Mouse (Mus musculus): Measurements from ENCODE around the gene Lypla2. TPM values are rescaled to one million over a fixed set of nuclear protein-coding genes. Genes with fewer than 3 reads are reported as not detected.
A peak's percentile ranks its signal among the peaks of the same experiment; 100 is the strongest.

Gene Lypla2
- total and polyA plus RNA-seq, 3 experiments: 59.8 to 169 (median 78.2) TPM

GRCm38 (mm10) chr4:135972911-135973811, 735 bp upstream of the Lypla2 start:
- peak; percentile 52 for DNase-seq

- no peak for DNase-seq
Observed at GRCm38 (mm10) chr4:135971805-135972555, 446 bp downstream of the Lypla2 start.

- no peak for DNase-seq
Observed at GRCm38 (mm10) chr4:135970585-135970984, 1.8 kb downstream of the Lypla2 start.

GRCm38 (mm10) chr4:135969070-135969750, 3.2 kb downstream of the Lypla2 start:
- DNase-seq: no peak

GRCm38 (mm10) chr4:135968271-135968869, 4.1 kb downstream of the Lypla2 start:
- no peak for DNase-seq

GRCm38 (mm10) chr4:135967086-135967760, 5.2 kb downstream of the Lypla2 start:
- DNase-seq: no peak

GRCm38 (mm10) chr4:135966283-135966682, 6.1 kb downstream of the Lypla2 start:
- DNase-seq: no peak

- no peak for DNase-seq
Observed at GRCm38 (mm10) chr4:135965113-135965512, 7.3 kb downstream of the Lypla2 start.

- peak; percentile 82 for DNase-seq
Observed at GRCm38 (mm10) chr4:135964426-135964825, 8.0 kb downstream of the Lypla2 start.

- peak; percentile 97 for DNase-seq
Observed at GRCm38 (mm10) chr4:135963457-135964193, 8.8 kb downstream of the Lypla2 start, which contains the start of gene Gale. Gene Gale (plus strand): TSS chr4:135963727.

- no peak for DNase-seq
Observed at GRCm38 (mm10) chr4:135962946-135963345, 9.5 kb downstream of the Lypla2 start.

GRCm38 (mm10) chr4:135962198-135962597, 10.2 kb downstream of the Lypla2 start:
- DNase-seq: no peak

GRCm38 (mm10) chr4:135961709-135962108, 10.7 kb downstream of the Lypla2 start:
- no peak for DNase-seq

GRCm38 (mm10) chr4:135960717-135961116, 11.7 kb downstream of the Lypla2 start:
- peak; percentile 81 for DNase-seq

- peak; percentile 52 for DNase-seq
Observed at GRCm38 (mm10) chr4:135958354-135958753, 14.1 kb downstream of the Lypla2 start.

GRCm38 (mm10) chr4:135955886-135956285, 16.5 kb downstream of the Lypla2 start:
- DNase-seq: no peak

GRCm38 (mm10) chr4:135954241-135954640, 18.2 kb downstream of the Lypla2 start:
- DNase-seq: peak; percentile 62

GRCm38 (mm10) chr4:135953179-135953578, 19.2 kb downstream of the Lypla2 start:
- no peak for DNase-seq

GRCm38 (mm10) chr4:135951505-135951904, 20.9 kb downstream of the Lypla2 start:
- DNase-seq: no peak

- no peak for DNase-seq
Observed at GRCm38 (mm10) chr4:135950365-135950764, 22.1 kb downstream of the Lypla2 start.

GRCm38 (mm10) chr4:135949911-135950310, 22.5 kb downstream of the Lypla2 start:
- no peak for DNase-seq

Data from adrenal gland, adult 2 months (tissue).